Mouse (Mus musculus): ENCODE results near the gene Tmem109.

The Tmem109 gene

GRCm38 (mm10) chr19:10896849-10897248 is 15.0 kb upstream of the Tmem109 start:
- in situ Hi-C loops (cut with MboI; ENCODE audit: low pct_unique_long_range_greater_than_20kb in 1 of 2, low sequenced_read_pairs in 2 of 2, unreplicated experiment in 1 of 2) = no loop called here

- in situ Hi-C loops (cut with MboI; ENCODE audit: low pct_unique_long_range_greater_than_20kb in 1 of 2, low sequenced_read_pairs in 2 of 2, unreplicated experiment in 1 of 2) = no loop called here
Measured at GRCm38 (mm10) chr19:10895708-10896107, 13.9 kb upstream of the Tmem109 start.

- in situ Hi-C loops (cut with MboI; ENCODE audit: low pct_unique_long_range_greater_than_20kb in 1 of 2, low sequenced_read_pairs in 2 of 2, unreplicated experiment in 1 of 2) = no loop called here
Measured at GRCm38 (mm10) chr19:10895016-10895528, 13.3 kb upstream of the Tmem109 start, which contains the start of gene Prpf19. TSS of gene Prpf19 (plus strand) at chr19:10895231.

DNA sequence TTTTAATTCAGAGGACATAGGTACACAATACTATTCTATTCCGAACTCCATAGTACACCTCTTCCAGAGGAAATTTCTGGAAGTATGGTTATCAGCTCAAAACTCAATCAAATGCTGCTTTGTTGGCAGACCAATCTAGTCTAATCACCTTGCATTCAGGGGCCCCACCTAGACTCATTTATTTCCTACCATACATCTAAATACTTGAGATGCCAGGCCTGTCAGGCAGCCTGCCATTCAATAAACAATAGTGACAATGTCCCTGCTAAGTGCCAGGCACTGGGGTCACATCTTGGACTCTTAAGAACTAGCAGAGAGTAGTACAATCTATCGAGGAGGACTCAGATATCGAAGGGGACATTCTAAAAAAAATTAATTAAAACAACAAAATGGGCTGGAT is 10.4 kb upstream of the Tmem109 start:
- in situ Hi-C loops (cut with MboI; ENCODE audit: low pct_unique_long_range_greater_than_20kb in 1 of 2, low sequenced_read_pairs in 2 of 2, unreplicated experiment in 1 of 2) = no loop called here

GRCm38 (mm10) chr19:10880975-10881425 is 801 bp downstream of the Tmem109 start:
- in situ Hi-C loops (cut with MboI; ENCODE audit: low pct_unique_long_range_greater_than_20kb in 1 of 2, low sequenced_read_pairs in 2 of 2, unreplicated experiment in 1 of 2) = no loop called here

DNA sequence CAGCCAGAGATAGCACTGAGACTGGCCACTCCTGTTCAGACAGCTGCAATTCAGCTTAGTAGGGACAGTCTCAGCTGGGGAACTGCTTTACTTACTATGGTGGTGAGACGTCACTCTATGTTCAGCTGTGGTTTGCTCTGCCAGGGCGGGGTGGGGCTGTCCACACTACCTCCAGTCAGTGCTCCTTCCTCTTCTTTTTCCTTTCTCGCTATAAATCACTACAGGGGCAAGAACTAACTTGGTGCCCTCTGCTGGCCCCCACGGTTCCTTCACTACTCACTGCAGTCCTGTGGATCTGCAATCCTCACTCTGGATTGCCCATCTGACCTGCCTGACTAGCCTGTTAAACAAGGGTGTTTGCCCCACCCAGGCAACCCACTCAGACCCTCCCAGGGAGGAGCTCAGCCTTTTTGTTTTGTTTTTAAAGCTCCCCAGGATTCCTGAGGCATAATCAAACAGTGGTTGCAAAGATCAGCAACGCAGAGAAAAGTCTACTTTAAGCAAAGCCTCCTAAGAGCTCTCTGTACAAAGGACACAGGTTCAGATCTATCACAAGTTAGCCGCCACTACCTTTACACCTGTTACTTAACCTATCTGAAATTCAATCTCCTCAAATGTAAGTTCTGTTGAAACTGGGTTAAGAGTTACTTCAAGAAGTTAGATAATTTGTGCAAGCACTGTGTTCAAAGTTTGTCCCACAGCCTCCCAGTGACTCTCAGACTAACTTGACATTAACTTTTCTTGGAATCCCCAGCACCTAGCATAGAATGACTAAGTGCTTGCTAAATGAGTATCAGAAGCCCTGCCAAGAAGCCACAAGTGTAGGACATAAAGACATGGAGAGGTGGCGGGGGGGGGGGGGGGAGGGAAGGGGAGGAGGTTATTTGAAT is 1.5 kb downstream of the Tmem109 start:
- in situ Hi-C loops (cut with MboI; ENCODE audit: low pct_unique_long_range_greater_than_20kb in 1 of 2, low sequenced_read_pairs in 2 of 2, unreplicated experiment in 1 of 2) = no loop called here

DNA sequence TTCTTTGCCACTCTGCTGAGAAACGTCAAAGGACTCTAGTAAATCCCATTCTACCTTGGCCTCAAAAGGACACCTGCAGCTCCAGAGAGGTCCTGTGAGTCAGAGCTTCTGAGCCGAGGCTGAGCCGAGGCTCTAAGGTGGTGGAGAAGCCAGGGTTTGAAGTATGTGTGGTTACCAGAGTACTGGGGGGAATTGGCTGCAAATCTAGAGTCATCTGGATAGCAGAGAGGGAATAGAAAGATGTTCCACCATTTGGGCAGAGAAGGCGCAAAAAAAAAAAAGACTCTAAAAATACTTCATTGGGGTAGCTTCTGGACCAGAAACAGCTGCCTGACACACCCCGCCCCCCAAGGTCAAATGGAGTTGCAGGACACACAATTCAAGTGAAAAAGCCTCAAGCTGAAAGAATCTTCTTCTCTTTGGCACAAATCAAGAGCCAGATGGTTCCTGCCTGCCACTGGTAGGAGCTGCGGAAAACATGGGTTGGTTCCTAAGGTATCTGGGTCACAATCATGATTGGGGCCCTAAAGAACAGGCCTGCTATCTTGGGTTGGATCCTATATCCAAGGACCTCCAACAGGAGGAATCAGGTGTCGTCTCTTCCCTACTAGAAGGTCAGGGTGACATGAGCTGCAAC is 3.5 kb downstream of the Tmem109 start:
- in situ Hi-C loops (cut with MboI; ENCODE audit: low pct_unique_long_range_greater_than_20kb in 1 of 2, low sequenced_read_pairs in 2 of 2, unreplicated experiment in 1 of 2) = no loop called here

DNA sequence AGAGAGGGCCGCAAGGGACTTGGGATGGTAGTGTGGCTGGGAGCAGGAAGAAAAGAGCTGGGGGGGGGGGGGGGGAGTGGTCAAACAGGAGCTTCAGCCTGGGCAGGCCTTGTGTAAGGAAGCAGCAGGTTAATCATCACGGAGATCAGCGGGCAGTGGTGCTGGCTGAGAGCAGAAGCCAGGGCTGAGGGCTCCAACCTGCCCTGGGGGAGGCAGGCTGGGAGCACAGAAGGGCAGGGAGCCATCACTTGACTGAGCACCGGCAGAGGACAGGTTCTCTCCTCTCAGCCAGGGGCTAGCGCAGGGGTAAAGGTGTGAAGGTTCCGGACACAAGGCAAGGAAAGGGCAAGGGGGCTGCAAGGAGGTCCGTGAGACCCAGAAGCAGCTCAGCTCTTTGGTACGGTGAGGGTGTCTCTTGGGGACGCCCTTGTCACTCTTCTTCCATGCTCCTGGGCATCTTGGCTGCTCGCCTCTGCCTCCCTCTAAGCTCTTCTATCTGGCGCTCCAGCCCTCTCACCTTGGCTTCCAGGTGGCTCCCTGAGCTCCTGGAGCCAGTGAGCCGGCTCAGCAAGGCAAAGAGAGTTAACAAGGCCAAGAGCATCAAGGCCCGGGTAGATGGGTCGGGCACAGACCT is 10.4 kb downstream of the Tmem109 start:
- in situ Hi-C loops (cut with MboI; ENCODE audit: low pct_unique_long_range_greater_than_20kb in 1 of 2, low sequenced_read_pairs in 2 of 2, unreplicated experiment in 1 of 2) = no loop called here

GRCm38 (mm10) chr19:10870676-10871075 is 11.1 kb downstream of the Tmem109 start:
- in situ Hi-C loops (cut with MboI; ENCODE audit: low pct_unique_long_range_greater_than_20kb in 1 of 2, low sequenced_read_pairs in 2 of 2, unreplicated experiment in 1 of 2) = no loop called here

- in situ Hi-C loops (cut with MboI; ENCODE audit: low pct_unique_long_range_greater_than_20kb in 1 of 2, low sequenced_read_pairs in 2 of 2, unreplicated experiment in 1 of 2) = no loop called here
Measured at GRCm38 (mm10) chr19:10869886-10870527, 11.8 kb downstream of the Tmem109 start, which contains the start of gene Tmem132a. TSS of gene Tmem132a (minus strand) at chr19:10869940.

DNA sequence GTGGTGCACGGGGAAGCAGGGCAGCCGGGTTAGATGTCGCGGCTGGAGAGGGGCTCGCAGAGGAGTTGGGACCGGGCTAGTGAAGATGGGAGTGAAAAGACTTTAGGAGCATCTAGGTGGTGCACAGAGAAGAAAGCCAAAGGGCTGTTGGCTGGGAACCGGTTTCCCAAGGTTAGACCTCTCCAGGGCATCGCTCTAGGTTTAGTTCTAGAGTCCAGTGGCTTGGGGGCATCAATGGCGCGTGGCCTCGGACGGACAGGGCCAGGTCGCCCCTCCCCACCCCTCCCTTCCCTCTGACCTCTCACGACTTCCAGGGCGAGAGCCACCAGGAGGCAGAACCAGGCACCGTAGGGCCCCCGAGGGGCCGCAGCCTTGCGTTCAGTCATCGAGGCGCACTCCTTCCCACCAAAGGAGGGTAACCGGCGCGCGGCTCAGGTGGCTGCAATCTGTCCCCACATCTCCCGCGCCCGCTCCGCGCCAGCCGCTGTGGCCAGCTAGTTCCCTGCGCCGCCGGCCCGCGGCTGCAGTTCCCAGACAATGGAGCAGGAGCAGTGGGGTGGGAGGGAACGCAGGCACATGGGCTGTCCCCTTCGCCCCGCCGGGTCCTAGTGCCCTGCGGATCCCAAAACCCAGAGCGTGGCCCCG is 12.4 kb downstream of the Tmem109 start:
- in situ Hi-C loops (cut with MboI; ENCODE audit: low pct_unique_long_range_greater_than_20kb in 1 of 2, low sequenced_read_pairs in 2 of 2, unreplicated experiment in 1 of 2) = no loop called here

- in situ Hi-C loops (cut with MboI; ENCODE audit: low pct_unique_long_range_greater_than_20kb in 1 of 2, low sequenced_read_pairs in 2 of 2, unreplicated experiment in 1 of 2) = no loop called here
Measured at GRCm38 (mm10) chr19:10868623-10869141, 13.1 kb downstream of the Tmem109 start.

GRCm38 (mm10) chr19:10867946-10868622 is 13.7 kb downstream of the Tmem109 start:
- in situ Hi-C loops (cut with MboI; ENCODE audit: low pct_unique_long_range_greater_than_20kb in 1 of 2, low sequenced_read_pairs in 2 of 2, unreplicated experiment in 1 of 2) = no loop called here

DNA sequence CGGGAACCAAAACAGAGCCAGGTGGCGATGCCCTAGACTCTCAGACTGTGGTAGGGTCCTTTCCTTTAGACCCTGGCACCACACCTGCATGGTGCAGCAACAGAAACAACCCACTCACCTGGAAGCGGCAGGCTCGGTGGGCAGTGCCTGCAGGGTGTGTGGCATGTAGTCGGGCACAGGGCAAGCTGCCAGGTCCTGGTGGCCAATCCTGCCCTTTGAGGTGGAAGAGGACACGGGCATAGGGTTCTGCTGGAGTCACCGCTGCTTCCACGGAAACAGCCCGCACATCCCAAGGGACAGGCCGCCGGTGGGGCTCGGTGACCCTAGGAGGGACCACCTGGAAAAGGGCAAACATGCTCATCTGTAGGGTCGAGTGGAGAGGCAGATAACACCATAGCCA is 15.4 kb downstream of the Tmem109 start:
- in situ Hi-C loops (cut with MboI; ENCODE audit: low pct_unique_long_range_greater_than_20kb in 1 of 2, low sequenced_read_pairs in 2 of 2, unreplicated experiment in 1 of 2) = no loop called here

- in situ Hi-C loops (cut with MboI; ENCODE audit: low pct_unique_long_range_greater_than_20kb in 1 of 2, low sequenced_read_pairs in 2 of 2, unreplicated experiment in 1 of 2) = no loop called here
Measured at GRCm38 (mm10) chr19:10860072-10860497, 21.7 kb downstream of the Tmem109 start.

- in situ Hi-C loops (cut with MboI; ENCODE audit: low pct_unique_long_range_greater_than_20kb in 1 of 2, low sequenced_read_pairs in 2 of 2, unreplicated experiment in 1 of 2) = no loop called here
Measured at GRCm38 (mm10) chr19:10856520-10856919, 25.3 kb downstream of the Tmem109 start.

DNA sequence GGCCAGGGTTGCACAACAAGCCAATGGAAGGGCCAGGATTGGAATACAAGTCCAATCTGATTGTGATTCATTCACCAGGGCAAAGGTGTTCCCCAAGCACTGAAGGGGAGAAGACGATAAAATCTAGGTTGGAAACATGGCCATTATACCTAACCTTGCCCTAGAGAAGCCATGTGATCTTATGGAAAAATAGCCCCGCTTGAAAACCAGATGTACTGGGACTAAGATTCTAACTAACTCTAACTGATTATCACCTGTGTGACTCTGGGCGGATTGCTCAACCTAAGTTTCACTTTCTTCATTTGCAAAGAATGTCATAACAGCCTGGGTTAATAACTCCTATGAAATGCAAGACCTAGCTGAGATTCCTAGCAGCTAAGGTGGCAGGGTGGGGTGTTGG is 26.4 kb downstream of the Tmem109 start:
- in situ Hi-C loops (cut with MboI; ENCODE audit: low pct_unique_long_range_greater_than_20kb in 1 of 2, low sequenced_read_pairs in 2 of 2, unreplicated experiment in 1 of 2) = no loop called here
